Mouse (Mus musculus) E14TG2a.4 (cell line): ENCODE data around the gene Ascc1.

ENCODE experiments used
- CTCF ChIP-seq: conservative IDR thresholded peaks from 2 replicates; pipeline ENCODE4 v1.5.1; 2014; ENCODE audit warnings: low read length
- NANOG ChIP-seq: IDR thresholded peaks from 2 replicates; pipeline ENCODE4 v1.6.1; 2014; ENCODE audit warnings: borderline replicate concordance, low read length, mixed read lengths
- POU5F1 ChIP-seq: IDR thresholded peaks from 2 replicates; pipeline ENCODE4 v1.6.1; 2014; ENCODE audit warnings: low read length, borderline replicate concordance

- TF ChIP-seq CTCF (no peak), POU5F1 (no peak), NANOG (no peak)
Observed at GRCm38 (mm10) chr10:60106146-60106530, 103.5 kb downstream of the Ascc1 start, which contains the start of gene Spock2.
